Mouse (Mus musculus) right cerebral cortex, postnatal 14 days (tissue): ENCODE measurements at regions not wholly inside any gene's neighbourhood (a gene's known extent, or its start where the extent isn't known, plus 50 kb on each side); places are given as distances from the start of the nearest gene placed in this dataset.

Experiments used
- DNase-seq: peaks from one replicate; pipeline ENCODE4 v3.0.0; 2022

DNA sequence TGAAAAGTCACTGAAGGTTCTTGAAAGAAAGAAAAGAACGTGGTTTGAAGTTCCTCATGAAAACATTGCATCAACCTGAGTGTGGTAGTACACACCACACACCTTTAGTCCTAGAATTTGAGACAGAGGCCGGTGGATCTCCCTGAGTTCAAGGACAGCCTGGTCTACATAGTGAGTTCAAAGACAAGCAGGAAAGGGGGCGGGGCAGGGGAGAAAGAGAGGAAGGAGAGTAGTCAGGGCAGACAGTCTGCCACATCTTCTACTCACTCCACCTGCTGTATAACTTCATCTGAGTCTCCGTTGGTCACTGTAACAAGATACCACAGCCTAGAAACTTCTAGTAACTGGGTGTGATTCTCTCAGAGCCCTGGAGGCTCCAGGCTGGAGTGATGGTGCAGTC is 190.2 kb upstream of the Sdk2 start:
- DNase-seq: no peak

GRCm38 (mm10) chr11:114254344-114254743 is 187.5 kb upstream of the Sdk2 start:
- DNase-seq: no peak

GRCm38 (mm10) chr11:114251614-114252013 is 184.8 kb upstream of the Sdk2 start:
- DNase-seq: no peak

- no peak for DNase-seq
Observed at GRCm38 (mm10) chr11:114249215-114249614, 182.4 kb upstream of the Sdk2 start.

DNA sequence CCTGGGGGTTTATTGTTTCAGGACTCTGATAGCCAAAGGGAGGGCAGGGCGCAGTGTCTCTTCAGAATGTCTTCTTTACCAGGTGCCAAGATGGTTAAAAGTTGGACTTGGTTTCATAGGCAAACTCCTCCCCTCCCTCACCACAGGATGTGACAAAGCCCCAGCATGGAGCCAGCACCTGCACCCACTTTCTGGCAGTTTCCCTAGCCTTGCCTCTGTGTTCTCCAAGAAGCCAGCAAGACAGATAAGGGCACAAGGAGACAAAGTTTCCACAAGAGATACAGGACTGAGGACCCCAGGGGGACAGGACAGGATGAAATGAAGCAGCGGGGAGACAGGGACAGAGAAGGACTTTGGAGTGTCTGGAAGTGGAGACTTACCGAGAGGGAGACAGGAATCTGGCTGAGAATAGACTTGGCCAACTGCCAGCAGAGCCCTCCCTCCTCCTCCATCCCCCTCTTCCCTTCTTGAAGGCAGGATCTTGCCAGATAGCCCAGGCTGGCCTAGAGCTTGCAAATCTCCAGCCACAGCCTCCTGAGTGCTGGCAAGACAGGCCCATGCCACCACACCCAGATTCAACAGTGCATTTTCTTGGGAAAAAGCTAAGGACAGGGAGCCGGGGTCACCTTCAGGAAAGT is 181.5 kb upstream of the Sdk2 start:
- DNase-seq: no peak

GRCm38 (mm10) chr11:114239311-114239803 is 172.5 kb upstream of the Sdk2 start:
- no peak for DNase-seq

GRCm38 (mm10) chr11:114238801-114239200 is 172.0 kb upstream of the Sdk2 start:
- no peak for DNase-seq

DNA sequence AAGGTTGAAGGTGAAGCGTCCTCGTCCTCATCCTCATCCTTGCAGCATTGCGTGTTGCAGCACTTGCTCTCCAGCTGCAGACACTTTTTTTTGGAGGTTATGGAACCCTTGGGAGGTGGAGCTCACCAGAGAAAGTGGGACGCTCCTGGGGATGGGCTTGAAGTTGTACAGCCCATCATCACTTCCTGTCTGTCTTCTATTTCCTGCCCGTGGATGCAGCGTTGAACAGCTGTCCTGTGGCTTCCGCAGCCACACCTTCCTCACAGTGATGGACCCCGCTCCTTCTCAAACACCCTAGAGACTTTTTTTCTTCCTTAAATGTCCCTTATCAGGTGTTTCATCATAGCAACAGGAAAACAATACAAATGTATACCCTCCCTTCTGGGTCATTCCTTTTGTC is 171.5 kb upstream of the Sdk2 start:
- no peak for DNase-seq

DNA sequence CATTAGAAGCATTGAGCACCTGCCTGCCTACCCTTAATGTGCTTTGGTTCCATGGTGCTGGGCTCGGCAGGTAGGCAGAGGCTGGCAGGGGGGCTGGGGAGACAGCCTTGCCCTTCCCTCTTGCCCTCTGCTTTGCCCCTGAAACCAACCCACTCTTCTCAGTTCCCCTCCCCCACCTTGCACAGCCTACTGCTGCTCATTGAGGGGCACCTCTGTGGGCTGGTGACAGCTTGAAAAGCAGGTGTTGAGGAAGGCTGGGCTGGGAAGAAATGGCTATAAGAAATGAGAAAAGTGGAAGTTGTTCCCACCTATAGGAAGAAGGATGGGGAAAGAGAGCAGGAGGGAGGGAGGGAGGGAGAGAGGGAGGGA is 167.7 kb upstream of the Sdk2 start:
- DNase-seq: no peak

- no peak for DNase-seq
Observed at GRCm38 (mm10) chr11:114233636-114234541, 167.0 kb upstream of the Sdk2 start.

DNA sequence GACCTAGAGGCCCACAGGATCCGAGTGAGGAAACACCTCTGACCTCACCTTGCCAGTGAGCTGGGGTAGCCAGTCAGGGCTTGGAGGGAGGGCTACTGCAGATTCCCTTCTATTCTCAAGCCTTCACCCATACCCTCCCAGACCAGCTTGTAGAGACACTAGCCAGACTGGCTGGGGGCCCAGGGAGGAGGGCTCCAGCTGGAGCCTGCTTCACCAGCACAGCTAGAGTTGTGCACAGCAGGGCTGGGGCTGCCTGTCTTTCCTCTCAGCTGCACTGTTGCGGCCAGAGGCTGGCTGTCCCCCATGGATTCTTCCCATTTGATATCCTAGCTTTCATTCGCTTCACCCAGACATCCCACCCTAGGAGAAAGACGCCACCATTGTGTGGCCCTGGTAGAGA is 165.0 kb upstream of the Sdk2 start:
- DNase-seq: peak; percentile 26

DNA sequence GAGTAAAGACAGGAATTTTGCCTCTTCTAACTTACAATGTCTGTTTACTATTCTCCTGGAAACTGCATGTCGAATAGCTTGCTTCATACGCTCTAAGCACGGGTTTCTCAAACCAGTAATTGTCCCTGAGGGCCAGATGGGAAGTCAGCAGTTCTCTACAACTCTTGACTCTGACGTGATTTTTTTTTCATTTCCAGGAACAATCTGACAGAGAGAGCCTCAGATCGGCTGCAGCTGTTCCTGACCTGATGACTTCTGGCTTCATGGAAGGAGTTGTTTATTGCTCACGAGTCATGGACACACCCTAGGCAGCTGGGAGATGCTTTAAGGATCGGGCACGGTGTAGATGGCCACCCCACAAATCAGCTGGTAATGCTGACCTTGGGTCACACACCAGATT is 162.9 kb upstream of the Sdk2 start:
- no peak for DNase-seq

- no peak for DNase-seq
Observed at GRCm38 (mm10) chr11:114229196-114229595, 162.3 kb upstream of the Sdk2 start.

GRCm38 (mm10) chr11:114226553-114226952 is 159.7 kb upstream of the Sdk2 start:
- no peak for DNase-seq

DNA sequence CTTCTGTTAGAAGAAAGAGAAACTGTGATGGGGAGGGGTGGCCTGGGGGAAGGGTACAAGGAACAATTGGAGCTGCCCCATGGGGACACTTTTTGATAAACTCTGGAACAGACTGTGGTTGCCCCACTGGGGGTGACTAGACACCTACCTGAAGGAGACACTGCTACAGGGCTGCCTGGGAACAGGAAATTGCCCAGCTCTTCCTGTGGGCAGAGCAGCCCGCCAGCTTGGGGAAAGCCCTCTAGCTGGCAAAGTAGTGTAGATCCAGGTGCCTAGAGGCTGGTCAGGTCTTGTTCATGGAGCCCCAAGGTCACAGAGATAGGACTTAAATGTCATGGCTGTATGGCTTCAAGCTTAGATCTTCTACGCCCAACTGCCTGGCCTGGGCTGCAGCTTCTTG is 157.9 kb upstream of the Sdk2 start:
- DNase-seq: no peak

- no peak for DNase-seq
Observed at GRCm38 (mm10) chr11:114223061-114223460, 156.2 kb upstream of the Sdk2 start.

GRCm38 (mm10) chr11:114220466-114220865 is 153.6 kb upstream of the Sdk2 start:
- no peak for DNase-seq

GRCm38 (mm10) chr11:114218732-114219506 is 152.1 kb upstream of the Sdk2 start:
- DNase-seq: no peak

DNA sequence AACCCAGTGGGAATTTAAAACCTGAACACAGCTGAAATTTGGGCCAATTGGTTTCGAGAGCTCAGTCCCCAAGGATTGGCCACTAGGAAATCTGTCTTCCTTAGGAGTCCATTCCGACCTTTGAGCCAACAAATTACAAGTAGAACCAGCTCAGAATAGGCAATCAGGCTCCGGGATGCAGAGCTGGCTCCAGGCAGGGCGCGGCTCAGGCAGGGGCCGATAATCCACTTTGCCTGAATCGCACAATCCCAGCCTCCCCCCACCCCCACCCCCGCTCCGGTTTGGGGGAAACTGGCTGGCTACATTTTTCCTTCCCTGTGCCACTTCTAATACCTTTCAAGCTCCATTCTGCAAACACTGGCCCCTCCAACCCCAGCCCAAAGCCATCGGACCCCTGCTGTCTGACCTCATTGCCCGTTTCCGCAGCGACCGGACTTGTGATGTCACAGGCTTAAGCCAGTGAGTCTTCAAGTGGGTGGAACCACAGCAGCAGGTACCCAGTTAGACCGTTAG is 150.5 kb upstream of the Sdk2 start:
- no peak for DNase-seq

- no peak for DNase-seq
Observed at GRCm38 (mm10) chr11:114216493-114216892, 149.6 kb upstream of the Sdk2 start.

DNA sequence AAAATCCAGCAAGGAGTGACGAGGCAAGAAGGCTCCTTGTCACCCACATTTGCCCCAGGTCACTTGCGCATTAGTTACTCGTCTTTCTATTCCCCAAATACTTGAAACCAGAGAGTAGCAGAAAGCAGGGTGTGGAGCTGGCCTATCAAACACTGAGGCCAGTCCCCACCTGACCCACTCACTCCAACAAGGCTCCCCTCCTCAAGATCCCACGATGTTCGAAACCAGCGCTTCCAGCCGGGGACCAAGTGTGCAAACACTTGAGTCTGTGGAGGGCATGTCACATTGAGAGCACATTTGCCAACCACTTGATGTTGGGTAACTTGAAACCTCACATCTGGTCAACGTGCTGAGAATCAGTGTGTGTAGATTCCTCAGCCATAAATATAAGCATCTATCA is 148.4 kb upstream of the Sdk2 start:
- no peak for DNase-seq

DNA sequence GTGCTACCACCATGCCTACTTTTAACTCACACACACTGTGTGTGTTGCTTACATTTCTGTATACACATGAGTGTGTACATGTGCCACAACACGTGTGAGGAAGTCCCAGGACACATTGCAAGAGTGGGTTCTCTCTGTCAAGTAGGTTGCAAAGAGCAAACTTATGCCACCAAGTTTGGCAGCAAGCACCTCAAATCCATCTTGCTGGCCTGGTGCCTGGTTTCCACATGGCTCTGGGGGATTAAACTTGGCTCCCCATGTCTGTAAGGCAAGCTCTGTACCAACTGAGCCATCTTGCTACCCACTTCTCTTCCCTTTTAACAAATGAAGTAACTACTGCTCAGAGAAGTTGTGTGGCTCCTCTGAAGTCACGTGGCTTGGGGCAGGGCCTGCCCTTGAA is 145.3 kb upstream of the Sdk2 start:
- DNase-seq: peak; percentile 46

DNA sequence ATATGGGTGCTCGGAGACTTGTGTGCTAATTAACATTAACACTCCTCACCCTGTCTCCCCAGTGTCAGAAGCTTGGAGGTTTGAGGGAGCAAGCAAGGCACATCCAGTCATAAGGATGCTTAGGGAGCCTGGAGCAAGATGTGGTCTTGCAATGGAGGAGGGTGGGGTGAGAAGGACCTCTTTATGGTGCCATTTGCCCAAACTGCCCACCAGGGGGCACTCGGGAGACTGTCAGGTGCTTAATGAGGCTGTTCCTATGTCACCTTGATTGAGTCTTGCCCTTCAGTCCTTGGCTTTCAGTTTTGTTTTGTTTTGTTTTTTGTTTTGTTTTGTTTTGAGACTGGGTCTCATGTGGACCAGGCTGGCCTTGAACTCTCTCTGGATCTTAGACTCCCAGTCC is 138.3 kb upstream of the Sdk2 start:
- DNase-seq: no peak
